Mouse (Mus musculus): ENCODE measurements at regions not wholly inside any gene's neighbourhood (a gene's known extent, or its start where the extent isn't known, plus 50 kb on each side); places are given as distances from the start of the nearest gene placed in this dataset.

DNA sequence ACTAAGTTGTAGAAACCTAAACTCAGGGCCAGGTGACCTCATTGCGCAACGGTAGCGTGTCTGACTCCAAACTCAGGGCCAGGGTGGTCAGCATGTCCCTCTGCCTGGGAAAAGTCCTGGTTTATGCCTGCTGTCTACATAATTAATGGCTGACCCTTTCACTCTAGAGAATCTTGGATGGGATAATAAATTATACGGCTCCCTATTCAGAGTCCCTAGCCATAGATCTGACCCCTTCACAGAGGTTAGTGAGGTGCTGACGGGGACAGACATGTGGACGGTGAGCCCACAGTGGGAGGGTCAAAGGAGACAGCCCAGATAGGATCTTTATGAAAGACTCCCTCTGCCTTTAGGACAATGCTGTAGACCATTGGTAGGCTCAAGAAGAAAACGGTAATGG, 94.7 kb upstream of the Ccnd2 start:
- no peaks in the 10 kb centered on the region for H3K36me3 ChIP-seq (ENCODE audit: insufficient read depth)
- no peak overlapping the region for H3K4me2 ChIP-seq
- DNase-seq (no peak), ATAC-seq (ENCODE audit: insufficient read depth) (no peak)
- H3K4me3 ChIP-seq (ENCODE audit: low read depth, low read length) = no peak overlapping the region
- no peak overlapping the region for H3K27ac ChIP-seq (ENCODE audit: low read depth)
- peaks cover 11% of the 10 kb centered on the region for H3K4me1 ChIP-seq (ENCODE audit: insufficient read depth)
- no peaks in the 10 kb centered on the region for H3K27me3 ChIP-seq (ENCODE audit: insufficient read depth, low read length)
- no peak overlapping the region for H3K9ac ChIP-seq
- WGBS = 77% methylated on average over 7 of the region's 7 CpGs
- no peaks in the 10 kb centered on the region for H3K9me3 ChIP-seq (ENCODE audit: low read depth, low read length)
- TF ChIP-seq CTCF (IDR thresholded peaks at IDR 0.05; ENCODE audit: low read depth) = no peak

DNA sequence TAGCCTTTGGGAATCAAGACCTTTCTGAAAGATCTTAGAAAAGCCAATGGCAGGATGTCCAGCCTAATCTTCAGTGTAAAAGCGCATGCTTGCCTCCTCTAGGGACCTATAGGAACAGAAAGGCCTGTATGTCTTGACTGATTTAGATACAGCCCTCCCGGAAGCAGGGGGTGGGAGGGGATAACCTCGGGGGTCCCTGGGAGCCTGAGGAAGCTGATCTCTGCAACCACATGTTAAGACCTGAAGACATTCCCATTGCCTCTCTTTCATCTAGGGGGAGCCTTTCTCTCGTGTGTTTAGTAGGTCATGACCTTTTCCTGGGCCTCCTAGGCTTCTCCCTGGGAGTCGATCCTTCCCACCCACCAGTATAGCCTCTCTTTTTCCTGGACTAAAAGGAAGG, 95.3 kb upstream of the Ccnd2 start:
- peaks cover 16% of the 10 kb centered on the region for H3K4me1 ChIP-seq (ENCODE audit: insufficient read depth)
- H3K4me2 ChIP-seq = no peak overlapping the region
- TF ChIP-seq CTCF (IDR thresholded peaks at IDR 0.05; ENCODE audit: low read depth) = no peak
- DNase-seq (no peak), ATAC-seq (ENCODE audit: insufficient read depth) (no peak)
- H3K4me3 ChIP-seq (ENCODE audit: low read depth, low read length) = no peak overlapping the region
- no peaks in the 10 kb centered on the region for H3K9me3 ChIP-seq (ENCODE audit: low read depth, low read length)
- no peak overlapping the region for H3K27ac ChIP-seq (ENCODE audit: low read depth)
- 37% methylated on average over 5 of the region's 5 CpGs for WGBS
- no peaks in the 10 kb centered on the region for H3K36me3 ChIP-seq (ENCODE audit: insufficient read depth)
- no peak overlapping the region for H3K9ac ChIP-seq
- H3K27me3 ChIP-seq (ENCODE audit: insufficient read depth, low read length) = no peaks in the 10 kb centered on the region

DNA sequence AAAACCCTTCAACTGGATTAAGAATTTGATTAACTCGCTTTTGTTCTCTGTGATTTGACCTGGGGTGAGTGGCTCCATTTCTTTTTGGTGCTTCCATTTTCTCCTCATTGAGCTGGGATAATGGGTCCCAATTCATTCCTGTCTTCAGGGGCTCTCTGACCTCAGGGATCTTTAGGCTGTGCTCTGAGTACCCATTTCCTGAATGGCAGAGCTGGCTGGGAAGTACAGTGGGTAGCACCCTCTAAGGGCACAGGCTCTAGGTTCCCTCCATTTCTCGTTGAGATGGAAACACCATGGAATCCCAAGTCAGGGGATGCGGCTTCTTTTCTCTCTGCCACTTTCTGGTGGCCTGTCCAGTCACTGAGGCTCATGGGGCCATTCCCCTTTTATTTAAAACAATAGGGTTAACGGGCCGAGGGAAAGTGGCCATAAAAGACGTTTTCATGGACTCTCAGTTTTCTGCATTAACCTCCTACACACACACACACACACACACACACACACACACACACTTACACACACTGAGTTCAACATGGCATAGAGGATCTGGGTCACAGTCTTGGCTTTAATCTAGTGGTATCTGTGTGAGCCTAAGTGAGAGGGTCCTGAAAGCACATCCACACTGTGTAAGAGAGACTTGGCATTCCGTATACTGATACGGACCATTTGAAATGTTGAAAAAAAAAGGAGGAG, 98.3 kb upstream of the Ccnd2 start:
- Histone ChIP-seq H3K27ac (ENCODE audit: low read depth) (no peak overlapping the region), H3K4me1 (ENCODE audit: insufficient read depth) (peaks cover 19% of the 10 kb centered on the region), H3K4me3 (ENCODE audit: low read depth, low read length) (no peak overlapping the region), H3K9me3 (ENCODE audit: low read depth, low read length) (no peaks in the 10 kb centered on the region), H3K36me3 (ENCODE audit: insufficient read depth) (no peaks in the 10 kb centered on the region), H3K27me3 (ENCODE audit: insufficient read depth, low read length) (no peaks in the 10 kb centered on the region), H3K9ac (no peak overlapping the region), H3K4me2 (no peak overlapping the region; the same call in 1 of the 2 replicates)
- DNase-seq (no peak), ATAC-seq (ENCODE audit: insufficient read depth) (0 out of 2 replicates have a peak, but pooled peaks have one; percentile 26)
- TF ChIP-seq CTCF (IDR thresholded peaks at IDR 0.05; ENCODE audit: low read depth) = no peak
- 42% methylated on average over 8 of the region's 8 CpGs for WGBS

DNA sequence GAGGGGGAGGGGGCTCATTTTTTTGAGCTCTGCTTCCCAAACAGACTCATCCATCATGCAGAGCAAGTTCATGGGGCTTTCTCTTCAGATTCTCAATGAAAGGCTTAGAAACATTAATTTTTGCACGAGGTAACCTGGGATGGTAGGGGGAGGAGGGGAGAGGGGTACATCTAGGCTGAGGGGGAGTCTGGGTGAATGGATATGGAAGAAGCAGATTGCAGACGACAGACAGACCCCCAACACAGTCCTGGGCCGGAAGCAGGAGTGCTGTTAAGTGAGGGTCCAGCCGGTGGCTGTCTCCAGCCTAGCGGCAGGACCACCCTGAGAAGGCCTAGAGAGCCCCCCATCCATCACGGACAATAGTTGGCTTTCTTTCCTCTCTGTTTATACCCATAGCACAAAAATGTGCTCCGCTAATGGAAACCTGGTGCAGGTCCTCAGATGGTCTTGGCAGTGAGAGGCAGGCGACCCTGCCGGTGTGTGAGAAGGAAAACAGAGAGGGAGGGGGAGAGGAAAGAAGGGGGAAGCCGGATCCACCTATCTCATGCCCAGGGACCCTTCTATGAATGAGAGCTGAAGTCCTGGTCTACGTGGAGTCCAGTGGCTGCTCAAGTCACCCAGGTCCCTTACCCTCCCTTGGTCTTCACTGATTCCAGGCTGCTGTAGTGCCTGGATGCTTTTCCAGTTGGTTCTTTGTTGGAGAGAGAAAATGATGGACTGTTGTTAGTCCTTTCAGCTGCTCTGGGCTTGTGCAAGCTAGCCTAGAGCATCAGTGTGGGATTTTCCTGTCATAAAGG, 99.1 kb upstream of the Ccnd2 start:
- whole genome bisulfite sequencing = 4% methylated on average over 11 of the region's 11 CpGs
- no peaks in the 10 kb centered on the region for H3K36me3 ChIP-seq (ENCODE audit: insufficient read depth)
- no peaks in the 10 kb centered on the region for H3K9me3 ChIP-seq (ENCODE audit: low read depth, low read length)
- DNase-seq = peak; percentile 29
- H3K9ac ChIP-seq = no peak overlapping the region
- no peak overlapping the region for H3K4me3 ChIP-seq (ENCODE audit: low read depth, low read length)
- TF ChIP-seq CTCF (IDR thresholded peaks at IDR 0.05; ENCODE audit: low read depth) = no peak
- H3K27ac ChIP-seq (ENCODE audit: low read depth) = peak overlapping the region; percentile 78
- H3K4me2 ChIP-seq = peak overlapping the region; percentile 40
- H3K4me1 ChIP-seq (ENCODE audit: insufficient read depth) = peaks cover 19% of the 10 kb centered on the region
- H3K27me3 ChIP-seq (ENCODE audit: insufficient read depth, low read length) = no peaks in the 10 kb centered on the region
- peak; percentile 32 for ATAC-seq (ENCODE audit: insufficient read depth)

DNA sequence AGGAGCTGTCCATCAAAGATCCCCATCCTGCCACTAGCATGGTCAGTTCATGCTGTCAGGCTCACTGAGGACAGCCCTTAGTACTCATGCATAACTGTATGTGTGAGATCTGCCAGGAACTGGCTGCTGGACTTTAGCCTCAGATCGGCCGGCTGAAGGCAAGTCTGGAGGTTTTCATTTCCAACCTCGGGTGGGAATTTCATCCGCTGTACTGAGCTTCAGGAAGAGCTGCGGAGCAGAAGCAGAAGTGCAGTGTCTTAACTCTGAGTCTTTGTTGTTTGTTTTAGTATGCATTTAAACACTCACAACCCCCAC, 99.6 kb upstream of the Ccnd2 start:
- no peaks in the 10 kb centered on the region for H3K36me3 ChIP-seq (ENCODE audit: insufficient read depth)
- no peak overlapping the region for H3K4me3 ChIP-seq (ENCODE audit: low read depth, low read length)
- H3K4me1 ChIP-seq (ENCODE audit: insufficient read depth) = peaks cover 19% of the 10 kb centered on the region
- DNase-seq = peak; percentile 71
- peak overlapping the region; percentile 40 for H3K4me2 ChIP-seq
- H3K9me3 ChIP-seq (ENCODE audit: low read depth, low read length) = no peaks in the 10 kb centered on the region
- H3K9ac ChIP-seq = peak overlapping the region; percentile 13; the same call in 1 of the 2 replicates
- 3% methylated on average over 5 of the region's 5 CpGs for WGBS
- no peak for TF ChIP-seq CTCF (IDR thresholded peaks at IDR 0.05; ENCODE audit: low read depth)
- no peaks in the 10 kb centered on the region for H3K27me3 ChIP-seq (ENCODE audit: insufficient read depth, low read length)
- peak; percentile 76 for ATAC-seq (ENCODE audit: insufficient read depth)
- H3K27ac ChIP-seq (ENCODE audit: low read depth) = peak overlapping the region; percentile 78

DNA sequence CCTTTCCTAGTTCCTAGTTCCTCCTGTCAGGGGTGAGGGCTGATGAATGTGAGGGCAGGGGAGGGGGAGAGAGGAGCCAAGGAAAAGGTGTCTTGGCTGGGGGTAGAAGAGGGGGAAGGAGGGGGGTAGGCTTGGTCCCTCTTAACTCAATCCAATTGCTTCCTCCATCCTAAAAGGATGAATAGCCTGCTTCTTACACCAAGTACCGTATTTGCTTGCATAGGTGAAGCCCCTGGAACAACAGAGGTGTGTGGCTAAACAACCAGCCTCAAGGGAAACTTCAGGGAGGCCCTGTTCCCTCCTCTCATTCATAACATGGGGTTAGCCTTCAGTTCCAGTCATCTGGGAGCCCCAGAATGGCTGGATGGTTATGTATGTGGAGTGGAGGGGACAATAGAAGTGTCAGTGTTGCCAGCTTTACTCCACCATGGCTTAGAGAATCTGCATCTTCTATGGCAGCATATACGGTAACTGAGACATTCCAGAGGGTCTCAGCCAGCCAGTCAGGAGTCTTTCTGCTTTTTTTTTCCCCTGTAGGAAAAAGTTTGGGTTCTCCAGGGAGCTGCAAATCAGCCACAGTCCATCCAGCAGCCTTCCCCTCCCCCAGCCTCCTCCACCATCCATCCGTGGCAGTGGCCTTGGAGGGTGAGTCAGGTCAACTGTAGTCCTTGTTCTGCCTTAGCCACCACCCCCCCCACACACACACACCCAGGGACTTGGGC, 100.2 kb upstream of the Ccnd2 start:
- no peak for TF ChIP-seq CTCF (IDR thresholded peaks at IDR 0.05; ENCODE audit: low read depth)
- Histone ChIP-seq H3K27ac (ENCODE audit: low read depth) (peak overlapping the region; percentile 78), H3K36me3 (ENCODE audit: insufficient read depth) (no peaks in the 10 kb centered on the region), H3K4me3 (ENCODE audit: low read depth, low read length) (no peak overlapping the region), H3K9me3 (ENCODE audit: low read depth, low read length) (no peaks in the 10 kb centered on the region), H3K4me1 (ENCODE audit: insufficient read depth) (peaks cover 19% of the 10 kb centered on the region), H3K27me3 (ENCODE audit: insufficient read depth, low read length) (no peaks in the 10 kb centered on the region), H3K9ac (no peak overlapping the region), H3K4me2 (peak overlapping the region; percentile 40; the same call in 1 of the 2 replicates)
- DNase-seq (peak; percentile 39), ATAC-seq (ENCODE audit: insufficient read depth) (peak; percentile 52; the same call in 1 of the 2 replicates)
- 9% methylated on average over 3 of the region's 3 CpGs for WGBS

DNA sequence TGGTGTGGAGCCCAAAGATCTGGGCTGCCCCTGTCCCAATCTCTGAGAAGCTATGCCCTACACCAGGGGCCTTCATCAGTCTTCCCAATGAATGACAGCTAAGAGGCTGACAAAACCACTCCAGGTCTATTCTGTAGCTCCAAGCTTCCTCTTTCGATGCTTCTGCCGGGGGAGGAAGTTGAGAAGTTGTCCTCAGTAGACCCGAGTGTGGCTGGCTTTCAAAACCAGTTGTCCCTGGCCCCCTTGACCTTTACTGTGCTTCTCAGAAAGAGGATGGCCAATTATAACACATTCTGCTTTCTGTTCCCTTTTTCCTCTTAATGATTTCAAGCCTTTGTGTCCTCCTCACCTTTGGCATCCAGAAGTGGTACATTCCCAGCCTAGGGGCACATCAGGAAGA, 101.9 kb upstream of the Ccnd2 start:
- WGBS = 65% methylated on average over 3 of the region's 3 CpGs
- Histone ChIP-seq H3K36me3 (ENCODE audit: insufficient read depth) (no peaks in the 10 kb centered on the region), H3K9ac (no peak overlapping the region), H3K4me1 (ENCODE audit: insufficient read depth) (peaks cover 19% of the 10 kb centered on the region), H3K4me2 (no peak overlapping the region), H3K27me3 (ENCODE audit: insufficient read depth, low read length) (no peaks in the 10 kb centered on the region), H3K9me3 (ENCODE audit: low read depth, low read length) (no peaks in the 10 kb centered on the region), H3K27ac (ENCODE audit: low read depth) (no peak overlapping the region), H3K4me3 (ENCODE audit: low read depth, low read length) (no peak overlapping the region)
- TF ChIP-seq CTCF (IDR thresholded peaks at IDR 0.05; ENCODE audit: low read depth) = no peak
- ATAC-seq (ENCODE audit: insufficient read depth) = no peak
- DNase-seq = no peak

Data from lung, embryonic 14.5 days (tissue).